Mouse (Mus musculus): ENCODE results near the gene Tmem190.
"Not testable (repeated sequence)": the region's sequence is repeated elsewhere in the genome, so short reads cannot be mapped to it uniquely, and the experiment has no call there.

Tmem190 gene

GRCm38 (mm10) chr7:4776131-4776530 lies 6.6 kb upstream of the Tmem190 start:
- DNase-seq (ENCODE audit: low spot score) = no peak

GRCm38 (mm10) chr7:4776861-4777830 lies 5.6 kb upstream of the Tmem190 start:
- no peak for DNase-seq (ENCODE audit: low spot score)

GRCm38 (mm10) chr7:4777851-4778637 lies 4.7 kb upstream of the Tmem190 start:
- DNase-seq (ENCODE audit: low spot score) = no peak

- no peak for DNase-seq (ENCODE audit: low spot score)
Measured at GRCm38 (mm10) chr7:4779921-4780320, 2.8 kb upstream of the Tmem190 start.

- DNase-seq (ENCODE audit: low spot score) = no peak
Measured at GRCm38 (mm10) chr7:4782130-4782529, 607 bp upstream of the Tmem190 start.

GRCm38 (mm10) chr7:4783667-4784268 lies 1.0 kb downstream of the Tmem190 start:
- DNase-seq (ENCODE audit: low spot score) = no peak

- DNase-seq (ENCODE audit: low spot score) = peak; percentile 49
Measured at GRCm38 (mm10) chr7:4788499-4789435, 6.0 kb downstream of the Tmem190 start.

- peak; percentile 38 for DNase-seq (ENCODE audit: low spot score)
Measured at GRCm38 (mm10) chr7:4789436-4789935, 6.7 kb downstream of the Tmem190 start, which contains the start of gene Tmem238. Gene Tmem238 (minus strand): TSS chr7:4789656.

- peak; percentile 90 for DNase-seq (ENCODE audit: low spot score)
Measured at GRCm38 (mm10) chr7:4792278-4793212, 9.8 kb downstream of the Tmem190 start, which contains the start of gene Rpl28. Gene Rpl28 (plus strand): TSS chr7:4792874.

- DNase-seq (ENCODE audit: low spot score) = not testable (repeated sequence)
Measured at GRCm38 (mm10) chr7:4793248-4793647, 10.5 kb downstream of the Tmem190 start.

GRCm38 (mm10) chr7:4793674-4794073 lies 10.9 kb downstream of the Tmem190 start:
- no peak for DNase-seq (ENCODE audit: low spot score)

GRCm38 (mm10) chr7:4794631-4795168 lies 12.0 kb downstream of the Tmem190 start:
- no peak for DNase-seq (ENCODE audit: low spot score)

GRCm38 (mm10) chr7:4795767-4796433 lies 13.2 kb downstream of the Tmem190 start:
- DNase-seq (ENCODE audit: low spot score) = no peak

GRCm38 (mm10) chr7:4802247-4802646 lies 19.5 kb downstream of the Tmem190 start:
- no peak for DNase-seq (ENCODE audit: low spot score)

- DNase-seq (ENCODE audit: low spot score) = no peak
Measured at GRCm38 (mm10) chr7:4806716-4807115, 24.0 kb downstream of the Tmem190 start.

GRCm38 (mm10) chr7:4811131-4811530 lies 28.4 kb downstream of the Tmem190 start:
- DNase-seq (ENCODE audit: low spot score) = not testable (repeated sequence)

- peak; percentile 42 for DNase-seq (ENCODE audit: low spot score)
Measured at GRCm38 (mm10) chr7:4811842-4812302, 29.1 kb downstream of the Tmem190 start.

- DNase-seq (ENCODE audit: low spot score) = peak; percentile 97
Measured at GRCm38 (mm10) chr7:4812303-4813104, 29.8 kb downstream of the Tmem190 start, which contains the start of gene Ube2s. Gene Ube2s (minus strand): TSS chr7:4812590.
